Mouse (Mus musculus) E14TG2a.4 (cell line): Measurements from ENCODE around the gene Pwwp2b.

Experiments
- CTCF ChIP-seq: conservative IDR thresholded peaks from 2 replicates; pipeline ENCODE4 v1.5.1; 2014; ENCODE audit warnings: low read length
- NANOG ChIP-seq: IDR thresholded peaks from 2 replicates; pipeline ENCODE4 v1.6.1; 2014; ENCODE audit warnings: borderline replicate concordance, low read length, mixed read lengths
- POU5F1 ChIP-seq: IDR thresholded peaks from 2 replicates; pipeline ENCODE4 v1.6.1; 2014; ENCODE audit warnings: low read length, borderline replicate concordance

GRCm38 (mm10) chr7:139239432-139239831 lies 8.8 kb upstream of the Pwwp2b start:
- TF ChIP-seq CTCF = no peak
- no peak for TF ChIP-seq NANOG
- no peak for TF ChIP-seq POU5F1
